Mouse (Mus musculus) midbrain, embryonic 12.5 days (tissue): ENCODE measurements at regions not wholly inside any gene's neighbourhood (a gene's known extent, or its start where the extent isn't known, plus 50 kb on each side); places are given as distances from the start of the nearest gene placed in this dataset.
"Not testable (repeated sequence)": the region's sequence is repeated elsewhere in the genome, so short reads cannot be mapped to it uniquely, and the experiment has no call there.

ENCODE experiments used
- ATAC-seq: fragments of 200-750 bp; cut with Nextera tagmentation; 2 replicates; pipeline ENCODE4 v1.8.0; 2017; ENCODE audit warnings: low read depth, moderate TSS enrichment, moderate library complexity; ENCODE audit not compliant: low FRiP score
- H3K27ac ChIP-seq: fragments of 300-500 bp; sonication (generic); replicated peaks from 2 replicates; pipeline ENCODE4 v1.5.1; 2016; ENCODE audit warnings: mild to moderate bottlenecking
- H3K27me3 ChIP-seq: fragments of 300-500 bp; sonication (generic); 2 replicates; pipeline ENCODE4 v1.6.1; 2016; ENCODE audit warnings: mild to moderate bottlenecking
- H3K36me3 ChIP-seq: fragments of 300-500 bp; sonication (generic); 2 replicates; pipeline ENCODE4 v1.6.1; 2016
- H3K4me1 ChIP-seq: fragments of 300-500 bp; sonication (generic); 2 replicates; pipeline ENCODE4 v1.6.1; 2016
- H3K4me2 ChIP-seq: fragments of 300-500 bp; sonication (generic); replicated peaks from 2 replicates; pipeline ENCODE4 v1.6.1; 2016; ENCODE audit warnings: mild to moderate bottlenecking, moderate library complexity
- H3K4me3 ChIP-seq: fragments of 300-500 bp; sonication (generic); 2 replicates; pipeline ENCODE4 v1.5.1; 2016; ENCODE audit warnings: mild to moderate bottlenecking
- H3K9ac ChIP-seq: fragments of 300-500 bp; sonication (generic); replicated peaks from 2 replicates; pipeline ENCODE4 v1.6.1; 2016; ENCODE audit warnings: mild to moderate bottlenecking, moderate library complexity
- H3K9me3 ChIP-seq: fragments of 300-500 bp; sonication (generic); 2 replicates; pipeline ENCODE4 v1.6.1; 2016; ENCODE audit warnings: mild to moderate bottlenecking
- WGBS: fragments of 180-500 bp; shearing (Covaris S2); methylation state at CpG from one replicate; pipeline ENCODE4 v1.1.7; 2016; 5-methylcytosine and 5-hydroxymethylcytosine counted together

- H3K27me3 ChIP-seq, H3K4me1 ChIP-seq, H3K9me3 ChIP-seq, H3K36me3 ChIP-seq, H3K27ac ChIP-seq, H3K9ac ChIP-seq: not testable (repeated sequence)
- H3K4me2 ChIP-seq = peak overlapping the region; percentile 45
- ATAC-seq = peak; percentile 47; the same call in 1 of the 2 replicates
- peak overlapping the region; percentile 35 for H3K4me3 ChIP-seq
- WGBS = 2% methylated on average over 21 of the region's 39 CpGs
These were observed 367.0 kb upstream of the Ywhaq start for GRCm38 (mm10) chr12:21784403-21784802.

- H3K4me2 ChIP-seq = not testable (repeated sequence)
These were observed 361.3 kb upstream of the Ywhaq start for GRCm38 (mm10) chr12:21778717-21779116.

GRCm38 (mm10) chr12:21778308-21778707 is 360.9 kb upstream of the Ywhaq start:
- not testable (repeated sequence) for H3K27me3 ChIP-seq, ATAC-seq, H3K27ac ChIP-seq, H3K36me3 ChIP-seq, H3K9ac ChIP-seq, H3K9me3 ChIP-seq, H3K4me1 ChIP-seq, H3K4me2 ChIP-seq, H3K4me3 ChIP-seq
- WGBS = 32% methylated on average over 49 of the region's 50 CpGs

More at GRCm38 (mm10) chr12:21778717-21779116, 361.3 kb upstream of the Ywhaq start:
- not testable (repeated sequence) for ATAC-seq, H3K9me3 ChIP-seq, H3K36me3 ChIP-seq, H3K4me3 ChIP-seq, H3K27ac ChIP-seq, H3K27me3 ChIP-seq, H3K9ac ChIP-seq, H3K4me1 ChIP-seq
- WGBS = 11% methylated on average over 21 of the region's 45 CpGs

GRCm38 (mm10) chr12:21767717-21768116 is 350.3 kb upstream of the Ywhaq start:
- not testable (repeated sequence) for H3K4me1 ChIP-seq, H3K4me3 ChIP-seq, H3K27ac ChIP-seq, H3K36me3 ChIP-seq, H3K4me2 ChIP-seq, ATAC-seq, H3K9me3 ChIP-seq, H3K27me3 ChIP-seq, H3K9ac ChIP-seq
- 83% methylated on average over 2 of the region's 2 CpGs for WGBS
